Mouse (Mus musculus) neural tube, embryonic 12.5 days (tissue): ENCODE measurements around the gene Kif3a. TPM values are rescaled to one million over a fixed set of nuclear protein-coding genes. Genes with fewer than 3 reads are reported as not detected.

Source experiments
- ATAC-seq: fragments of 200-750 bp; cut with Nextera tagmentation; 2 replicates; pipeline ENCODE4 v1.8.0; 2017; ENCODE audit warnings: low read depth, mild to moderate bottlenecking, moderate TSS enrichment, moderate library complexity; ENCODE audit not compliant: low FRiP score
- H3K27ac ChIP-seq: fragments of 300-500 bp; sonication (generic); 2 replicates; pipeline ENCODE4 v1.5.1; 2016
- H3K27me3 ChIP-seq: fragments of 300-500 bp; sonication (generic); replicated peaks from 2 replicates; pipeline ENCODE4 v1.6.1; 2016; ENCODE audit warnings: mild to moderate bottlenecking
- H3K36me3 ChIP-seq: fragments of 300-500 bp; sonication (generic); 2 replicates; pipeline ENCODE4 v1.6.1; 2016; ENCODE audit warnings: mild to moderate bottlenecking
- H3K4me1 ChIP-seq: fragments of 300-500 bp; sonication (generic); 2 replicates; pipeline ENCODE4 v1.6.1; 2016
- H3K4me2 ChIP-seq: fragments of 300-500 bp; sonication (generic); replicated peaks from 2 replicates; pipeline ENCODE4 v1.6.1; 2016; ENCODE audit warnings: mild to moderate bottlenecking
- H3K4me3 ChIP-seq: fragments of 300-500 bp; sonication (generic); 2 replicates; pipeline ENCODE4 v1.5.1; 2016
- H3K9ac ChIP-seq: fragments of 300-500 bp; sonication (generic); 2 replicates; pipeline ENCODE4 v1.6.1; 2016; ENCODE audit warnings: mild to moderate bottlenecking
- H3K9me3 ChIP-seq: fragments of 300-500 bp; sonication (generic); 2 replicates; pipeline ENCODE4 v1.6.1; 2016; ENCODE audit warnings: mild to moderate bottlenecking
- WGBS: fragments of 180-500 bp; shearing (Covaris S2); methylation state at CpG from one replicate; pipeline ENCODE4 v1.1.7; 2016; 5-methylcytosine and 5-hydroxymethylcytosine counted together
- polyA plus RNA-seq: library from polyadenylated mRNA; unstranded; fragments of >200 nt; fragmentation: Nextera tagmentation; extraction: Ambion mirVana; gene quantifications from 2 replicates; pipeline ENCODE4 v1.2.1, GENCODE M21; 2016

The Kif3a gene
- polyA plus RNA-seq, 1 experiment from 2014 or later: 145 TPM

DNA sequence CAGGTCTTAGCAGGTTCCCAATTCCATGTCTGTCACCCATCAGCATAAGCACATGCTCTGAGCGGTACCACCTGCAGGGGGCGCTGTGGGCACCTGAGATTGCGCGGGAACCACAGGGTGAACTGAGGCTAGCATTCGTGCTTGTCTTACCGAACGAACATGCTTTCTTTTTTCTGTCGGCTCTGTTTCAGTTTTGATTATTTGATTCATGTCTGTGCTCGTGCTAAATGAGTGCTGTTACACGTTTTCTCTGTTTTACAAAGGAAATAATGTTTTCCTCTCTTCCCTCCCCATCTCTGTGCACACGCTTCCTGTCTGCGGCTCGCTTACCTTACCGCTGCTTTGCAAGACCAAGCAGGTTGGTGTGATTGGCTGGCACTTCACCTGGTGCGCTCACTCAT is 23.2 kb downstream of the Kif3a start:
- Histone ChIP-seq H3K9ac (no peak overlapping the region), H3K27me3 (no peaks in the 10 kb centered on the region), H3K4me3 (no peak overlapping the region), H3K9me3 (no peaks in the 10 kb centered on the region), H3K36me3 (peaks cover 78% of the 10 kb centered on the region), H3K4me2 (no peak overlapping the region), H3K4me1 (no peaks in the 10 kb centered on the region), H3K27ac (no peak overlapping the region)
- no peak for ATAC-seq
- 45% methylated on average over 15 of the region's 15 CpGs for WGBS

DNA sequence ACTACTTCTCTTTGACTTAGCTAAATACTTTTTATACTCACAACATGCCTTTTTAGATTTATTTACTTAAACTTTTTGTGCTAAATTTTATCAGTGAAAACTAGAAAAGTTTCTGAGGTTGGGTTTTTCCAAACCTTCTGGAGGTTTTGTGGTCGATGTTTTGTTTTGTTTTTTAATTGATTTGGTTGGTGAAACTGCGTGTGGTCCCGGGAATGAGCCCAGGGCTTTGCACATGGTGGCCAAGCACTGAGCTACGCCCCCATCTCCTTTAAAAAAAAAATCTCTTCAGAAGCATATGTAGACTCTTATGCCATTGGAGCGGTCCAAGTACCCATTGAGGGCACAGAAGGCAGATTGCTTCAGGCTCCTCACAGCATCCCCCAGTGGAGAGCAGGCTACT is 23.9 kb downstream of the Kif3a start:
- Histone ChIP-seq H3K27ac (no peak overlapping the region), H3K27me3 (no peaks in the 10 kb centered on the region), H3K9ac (no peak overlapping the region), H3K36me3 (peaks cover 81% of the 10 kb centered on the region), H3K4me3 (no peak overlapping the region), H3K4me2 (no peak overlapping the region), H3K4me1 (no peaks in the 10 kb centered on the region), H3K9me3 (no peaks in the 10 kb centered on the region)
- no peak for ATAC-seq
- 94% methylated on average over 5 of the region's 5 CpGs for WGBS

DNA sequence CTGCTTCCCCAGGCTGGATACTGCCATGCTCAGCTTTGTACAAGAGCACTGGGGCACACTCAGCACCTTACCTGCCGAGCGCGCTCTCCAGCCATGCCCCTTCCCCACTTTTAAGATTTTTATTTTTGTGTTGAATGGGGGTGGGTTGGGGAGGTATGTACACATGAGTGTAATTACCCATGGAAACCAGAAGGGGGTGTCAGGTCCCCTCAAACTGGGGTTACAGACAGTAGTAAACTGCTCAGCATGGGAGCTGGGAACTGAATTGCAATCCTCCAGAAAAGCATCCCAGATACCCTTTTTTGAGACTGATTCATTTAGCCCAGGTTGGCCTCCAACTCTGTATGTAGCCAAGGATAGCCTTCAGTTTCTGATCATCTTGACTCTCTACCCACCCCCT is 37.8 kb downstream of the Kif3a start:
- no peak for ATAC-seq
- H3K4me3 ChIP-seq: no peak overlapping the region
- no peak overlapping the region for H3K27ac ChIP-seq
- no peaks in the 10 kb centered on the region for H3K27me3 ChIP-seq
- no peak overlapping the region for H3K4me2 ChIP-seq
- H3K9ac ChIP-seq: no peak overlapping the region
- no peaks in the 10 kb centered on the region for H3K9me3 ChIP-seq
- no peaks in the 10 kb centered on the region for H3K4me1 ChIP-seq
- peaks cover 20% of the 10 kb centered on the region; the same call in 1 of the 2 replicates for H3K36me3 ChIP-seq
- 89% methylated on average over 3 of the region's 3 CpGs for WGBS

GRCm38 (mm10) chr11:53605609-53606008 is 38.4 kb downstream of the Kif3a start:
- Histone ChIP-seq H3K4me1 (no peaks in the 10 kb centered on the region), H3K4me2 (0 out of 2 replicates have a peak overlapping the region, but pooled peaks have one; percentile 4), H3K9ac (no peak overlapping the region), H3K27ac (no peak overlapping the region), H3K27me3 (no peaks in the 10 kb centered on the region), H3K36me3 (peaks cover 15% of the 10 kb centered on the region; the same call in 1 of the 2 replicates), H3K9me3 (no peaks in the 10 kb centered on the region), H3K4me3 (no peak overlapping the region)
- no peak for ATAC-seq
- WGBS: 11% methylated on average over 12 of the region's 12 CpGs

GRCm38 (mm10) chr11:53609231-53609630 is 42.1 kb downstream of the Kif3a start:
- H3K4me3 ChIP-seq: no peak overlapping the region
- no peak overlapping the region for H3K4me2 ChIP-seq
- no peaks in the 10 kb centered on the region for H3K9me3 ChIP-seq
- H3K9ac ChIP-seq: no peak overlapping the region
- ATAC-seq: no peak
- H3K27me3 ChIP-seq: no peaks in the 10 kb centered on the region
- no peaks in the 10 kb centered on the region for H3K36me3 ChIP-seq
- WGBS: 84% methylated on average over 6 of the region's 6 CpGs
- H3K4me1 ChIP-seq: no peaks in the 10 kb centered on the region
- no peak overlapping the region for H3K27ac ChIP-seq

GRCm38 (mm10) chr11:53609672-53610071 is 42.5 kb downstream of the Kif3a start:
- ATAC-seq: no peak

DNA sequence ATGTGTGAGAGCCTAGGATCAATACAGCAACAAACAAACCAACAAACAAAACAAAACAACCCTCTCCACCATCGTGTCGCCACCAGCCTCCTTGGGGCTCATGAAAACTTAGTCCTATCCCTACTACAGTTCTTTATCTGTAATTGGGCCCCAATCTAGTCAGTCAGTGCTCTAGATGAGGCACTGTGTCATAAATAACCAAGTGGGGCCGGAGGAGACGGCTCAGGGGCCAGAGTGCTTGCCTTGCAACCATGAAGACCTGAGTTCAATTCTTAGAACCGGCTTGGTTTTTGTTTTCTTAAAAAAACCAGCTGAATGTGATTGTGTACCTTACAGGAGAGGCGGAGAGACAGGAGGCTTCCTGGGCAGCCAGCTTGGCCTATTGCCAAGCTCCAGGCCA is 48.0 kb downstream of the Kif3a start:
- no peaks in the 10 kb centered on the region for H3K4me1 ChIP-seq
- no peak overlapping the region for H3K4me2 ChIP-seq
- no peaks in the 10 kb centered on the region for H3K27me3 ChIP-seq
- no peak overlapping the region for H3K9ac ChIP-seq
- no peak overlapping the region for H3K4me3 ChIP-seq
- 75% methylated on average over 6 of the region's 6 CpGs for WGBS
- no peaks in the 10 kb centered on the region for H3K9me3 ChIP-seq
- no peaks in the 10 kb centered on the region for H3K36me3 ChIP-seq
- no peak overlapping the region for H3K27ac ChIP-seq
- ATAC-seq: no peak

More at GRCm38 (mm10) chr11:53609672-53610071, 42.5 kb downstream of the Kif3a start:
- H3K9ac ChIP-seq: no peak overlapping the region
- no peak overlapping the region for H3K27ac ChIP-seq
- H3K27me3 ChIP-seq: no peaks in the 10 kb centered on the region
- no peaks in the 10 kb centered on the region for H3K4me1 ChIP-seq
- no peaks in the 10 kb centered on the region for H3K9me3 ChIP-seq
- no peak overlapping the region for H3K4me2 ChIP-seq
- no peak overlapping the region for H3K4me3 ChIP-seq
- H3K36me3 ChIP-seq: no peaks in the 10 kb centered on the region
- 85% methylated on average over 3 of the region's 3 CpGs for WGBS

- Histone ChIP-seq H3K36me3 (no peaks in the 10 kb centered on the region), H3K9me3 (no peaks in the 10 kb centered on the region), H3K27ac (no peak overlapping the region), H3K27me3 (no peaks in the 10 kb centered on the region), H3K4me1 (no peaks in the 10 kb centered on the region), H3K4me3 (no peak overlapping the region), H3K9ac (no peak overlapping the region), H3K4me2 (no peak overlapping the region)
- ATAC-seq: no peak
- WGBS: 96% methylated on average over 8 of the region's 8 CpGs
These were observed 48.4 kb downstream of the Kif3a start for GRCm38 (mm10) chr11:53615575-53615974.

DNA sequence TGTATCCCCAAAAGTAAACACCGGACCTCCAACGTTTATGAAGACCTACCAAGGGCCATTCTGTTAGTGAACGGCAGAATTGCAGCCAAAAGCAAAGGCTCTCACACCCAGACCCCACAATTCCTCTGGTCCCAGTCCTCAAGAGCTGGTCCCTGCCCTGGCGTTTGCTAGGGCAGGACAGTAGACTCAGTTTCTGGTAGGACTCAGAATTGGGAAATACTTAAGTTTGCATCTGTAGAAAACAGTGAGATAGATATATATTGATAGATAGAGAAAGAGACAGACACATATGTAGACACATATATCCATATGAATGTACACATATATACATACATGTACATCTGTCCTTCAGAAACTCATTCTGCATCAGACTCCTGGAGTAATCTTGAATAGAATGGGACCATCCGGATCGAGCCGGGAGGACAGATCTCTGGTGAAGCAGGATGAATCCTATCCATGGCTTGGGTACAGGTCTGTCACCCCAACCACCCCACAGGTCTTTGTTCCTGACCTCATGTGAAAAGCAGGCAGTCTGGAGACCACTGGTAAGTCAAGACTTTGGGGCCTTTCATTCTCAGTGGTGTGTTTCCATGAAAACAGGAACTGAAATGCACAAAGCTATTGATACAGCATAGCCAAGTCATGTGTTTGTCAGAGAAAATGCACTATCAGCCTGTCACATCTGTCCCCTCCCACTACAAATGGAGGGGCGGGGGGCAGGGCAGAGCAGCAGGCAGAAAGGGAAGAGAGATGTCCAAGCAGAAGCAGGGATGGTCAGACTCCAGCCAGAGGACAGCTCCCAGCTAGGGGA is 49.8 kb downstream of the Kif3a start:
- Histone ChIP-seq H3K9ac (no peak overlapping the region), H3K4me3 (no peak overlapping the region), H3K36me3 (no peaks in the 10 kb centered on the region), H3K27me3 (no peaks in the 10 kb centered on the region), H3K4me2 (no peak overlapping the region), H3K9me3 (no peaks in the 10 kb centered on the region), H3K4me1 (no peaks in the 10 kb centered on the region), H3K27ac (no peak overlapping the region)
- 90% methylated on average over 8 of the region's 8 CpGs for WGBS
- no peak for ATAC-seq

DNA sequence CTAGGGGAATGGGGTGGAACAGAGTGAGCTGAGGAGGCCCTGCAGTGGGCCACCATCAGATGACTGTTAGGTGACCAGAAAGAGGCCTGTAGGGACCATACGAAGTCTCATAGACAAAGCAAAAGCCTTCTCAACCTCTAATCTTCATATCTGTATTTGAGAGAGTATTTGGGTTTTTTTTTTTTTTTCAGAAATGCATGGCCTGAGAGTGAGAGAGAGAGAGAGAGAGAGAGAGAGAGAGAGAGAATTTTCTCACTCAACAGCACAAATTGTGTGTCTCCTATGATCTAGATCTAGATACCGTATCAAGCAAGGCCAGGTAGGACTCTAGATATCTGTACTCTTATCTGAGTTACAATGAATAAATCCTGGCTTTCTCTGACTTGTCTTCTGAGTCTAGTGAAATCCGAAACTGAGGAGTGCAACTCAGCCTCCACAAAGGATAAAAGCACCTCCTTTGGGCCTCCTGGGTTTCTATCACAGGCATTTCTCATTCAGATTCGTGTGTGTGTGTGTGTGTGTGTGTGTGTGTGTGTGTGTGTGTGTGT is 50.5 kb downstream of the Kif3a start:
- no peaks in the 10 kb centered on the region for H3K27me3 ChIP-seq
- H3K9ac ChIP-seq: no peak overlapping the region
- H3K36me3 ChIP-seq: no peaks in the 10 kb centered on the region
- no peak overlapping the region for H3K4me3 ChIP-seq
- no peak for ATAC-seq
- H3K27ac ChIP-seq: no peak overlapping the region
- no peak overlapping the region for H3K4me2 ChIP-seq
- 72% methylated on average over 4 of the region's 4 CpGs for WGBS
- no peaks in the 10 kb centered on the region for H3K9me3 ChIP-seq
- H3K4me1 ChIP-seq: no peaks in the 10 kb centered on the region

DNA sequence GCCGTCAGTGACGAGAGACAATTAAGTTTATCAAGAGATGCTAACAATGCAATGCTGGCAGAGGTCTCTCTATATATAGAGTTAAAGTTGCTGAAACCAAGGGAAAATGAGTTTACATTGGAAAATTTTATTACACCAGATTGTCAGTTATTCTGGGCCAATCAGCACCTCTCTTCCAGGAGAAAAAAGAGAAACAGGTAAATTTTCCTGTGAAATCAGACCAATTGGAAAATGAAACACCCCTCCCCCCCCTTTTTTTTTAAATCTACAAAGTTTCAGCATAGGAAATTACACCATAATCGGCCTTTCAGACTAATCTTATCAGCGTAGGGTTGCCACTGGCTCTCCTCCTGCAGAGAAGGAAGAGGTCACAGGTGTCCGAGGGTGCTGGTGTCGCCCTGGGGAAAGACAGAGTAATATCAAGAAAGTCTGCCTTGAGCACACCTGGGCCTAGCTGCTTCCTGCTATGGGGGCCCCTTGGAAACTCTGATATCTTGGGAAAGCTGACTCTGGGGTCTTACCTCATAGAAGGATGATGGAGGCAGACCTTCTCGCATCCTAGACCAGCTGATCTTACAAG is 51.5 kb downstream of the Kif3a start, which contains the start of gene Il4:
TSS of gene Il4 (minus strand) at position 51 of the 580 bp plus-strand sequence.
- Histone ChIP-seq H3K4me3 (no peak within 1 kb of the TSS), H3K27me3 (no peaks in the 10 kb centered on the region), H3K36me3 (no peaks in the 10 kb centered on the region), H3K27ac (no peak within 1 kb of the TSS), H3K9me3 (no peaks in the 10 kb centered on the region), H3K4me1 (no peaks in the 10 kb centered on the region), H3K4me2 (no peak within 1 kb of the TSS), H3K9ac (no peak within 1 kb of the TSS)
- ATAC-seq: no peak
- WGBS: 89% methylated on average over 7 of the region's 7 CpGs

- H3K4me2 ChIP-seq: no peak overlapping the region
- no peak for ATAC-seq
- no peaks in the 10 kb centered on the region for H3K9me3 ChIP-seq
- H3K27me3 ChIP-seq: no peaks in the 10 kb centered on the region
- no peaks in the 10 kb centered on the region for H3K36me3 ChIP-seq
- no peak overlapping the region for H3K27ac ChIP-seq
- H3K9ac ChIP-seq: no peak overlapping the region
- no peak overlapping the region for H3K4me3 ChIP-seq
- no peaks in the 10 kb centered on the region for H3K4me1 ChIP-seq
- WGBS: 73% methylated on average over 6 of the region's 6 CpGs
These were observed 52.2 kb downstream of the Kif3a start for GRCm38 (mm10) chr11:53619428-53619827.
